Mouse (Mus musculus): ENCODE measurements at regions not wholly inside any gene's neighbourhood (a gene's known extent, or its start where the extent isn't known, plus 50 kb on each side); places are given as distances from the start of the nearest gene placed in this dataset.
"Not testable (repeated sequence)": the region's sequence is repeated elsewhere in the genome, so short reads cannot be mapped to it uniquely, and the experiment has no call there.

- DNase-seq (ENCODE audit: low spot score in 2 of 2): no peak
Observed at GRCm38 (mm10) chr15:93189266-93189855, 85.6 kb downstream of the Gxylt1 start.

- DNase-seq (ENCODE audit: low spot score in 2 of 2): no peak
Observed at GRCm38 (mm10) chr15:93176221-93176620, 98.8 kb downstream of the Gxylt1 start.

- no peak for DNase-seq (ENCODE audit: low spot score in 2 of 2)
Observed at GRCm38 (mm10) chr15:93168784-93169183, 106.2 kb downstream of the Gxylt1 start.

- DNase-seq (ENCODE audit: low spot score in 2 of 2): no peak
Observed at GRCm38 (mm10) chr15:93167451-93167850, 107.5 kb downstream of the Gxylt1 start.

GRCm38 (mm10) chr15:93161924-93162910, 112.8 kb downstream of the Gxylt1 start:
- peak in 1 of 2 experiments; percentile 14 for DNase-seq (ENCODE audit: low spot score in 2 of 2)

GRCm38 (mm10) chr15:93161329-93161728, 113.7 kb downstream of the Gxylt1 start:
- DNase-seq (ENCODE audit: low spot score in 2 of 2): no peak

- no peak for DNase-seq (ENCODE audit: low spot score in 2 of 2)
Observed at GRCm38 (mm10) chr15:93155756-93156155, 119.2 kb downstream of the Gxylt1 start.

GRCm38 (mm10) chr15:93154022-93154421, 121.0 kb downstream of the Gxylt1 start:
- DNase-seq (ENCODE audit: low spot score in 2 of 2): peak; percentile 22 to 26

- DNase-seq (ENCODE audit: low spot score in 2 of 2): no peak
Observed at GRCm38 (mm10) chr15:93144899-93145298, 130.1 kb downstream of the Gxylt1 start.

- no peak for DNase-seq (ENCODE audit: low spot score in 2 of 2)
Observed at GRCm38 (mm10) chr15:93144264-93144663, 130.7 kb downstream of the Gxylt1 start.

GRCm38 (mm10) chr15:93133379-93133778, 141.6 kb downstream of the Gxylt1 start:
- DNase-seq (ENCODE audit: low spot score in 2 of 2): peak; percentile 41 to 68

GRCm38 (mm10) chr15:93131056-93131455, 143.9 kb downstream of the Gxylt1 start:
- no peak for DNase-seq (ENCODE audit: low spot score in 2 of 2)

GRCm38 (mm10) chr15:93125261-93125660, 149.7 kb downstream of the Gxylt1 start:
- DNase-seq (ENCODE audit: low spot score in 2 of 2): no peak

- DNase-seq (ENCODE audit: low spot score in 2 of 2): no peak
Observed at GRCm38 (mm10) chr15:93121156-93121555, 153.8 kb downstream of the Gxylt1 start.

GRCm38 (mm10) chr15:93117806-93118205, 157.2 kb downstream of the Gxylt1 start:
- not testable (repeated sequence) for DNase-seq (ENCODE audit: low spot score in 2 of 2)

- peak; percentile 66 to 71 for DNase-seq (ENCODE audit: low spot score in 2 of 2)
Observed at GRCm38 (mm10) chr15:93115674-93116102, 159.3 kb downstream of the Gxylt1 start.

- DNase-seq (ENCODE audit: low spot score in 2 of 2): no peak
Observed at GRCm38 (mm10) chr15:93104936-93105335, 170.0 kb downstream of the Gxylt1 start.

- DNase-seq (ENCODE audit: low spot score in 2 of 2): no peak
Observed at GRCm38 (mm10) chr15:93103426-93103825, 171.6 kb downstream of the Gxylt1 start.

- no peak for DNase-seq (ENCODE audit: low spot score in 2 of 2)
Observed at GRCm38 (mm10) chr15:93101881-93102280, 173.1 kb downstream of the Gxylt1 start.

- DNase-seq (ENCODE audit: low spot score in 2 of 2): no peak
Observed at GRCm38 (mm10) chr15:93100837-93101236, 174.1 kb downstream of the Gxylt1 start.

GRCm38 (mm10) chr15:93099840-93100239, 175.1 kb downstream of the Gxylt1 start:
- no peak for DNase-seq (ENCODE audit: low spot score in 2 of 2)

GRCm38 (mm10) chr15:93096335-93096734, 178.6 kb downstream of the Gxylt1 start:
- DNase-seq (ENCODE audit: low spot score in 2 of 2): no peak
